Mouse (Mus musculus) urinary bladder, postnatal 25 days (tissue): ENCODE results near the gene Grik1.

Experiments used
- DNase-seq: peaks from one replicate; pipeline ENCODE4 v3.0.0; 2022; ENCODE audit warnings: low spot score

The Grik1 gene

DNA sequence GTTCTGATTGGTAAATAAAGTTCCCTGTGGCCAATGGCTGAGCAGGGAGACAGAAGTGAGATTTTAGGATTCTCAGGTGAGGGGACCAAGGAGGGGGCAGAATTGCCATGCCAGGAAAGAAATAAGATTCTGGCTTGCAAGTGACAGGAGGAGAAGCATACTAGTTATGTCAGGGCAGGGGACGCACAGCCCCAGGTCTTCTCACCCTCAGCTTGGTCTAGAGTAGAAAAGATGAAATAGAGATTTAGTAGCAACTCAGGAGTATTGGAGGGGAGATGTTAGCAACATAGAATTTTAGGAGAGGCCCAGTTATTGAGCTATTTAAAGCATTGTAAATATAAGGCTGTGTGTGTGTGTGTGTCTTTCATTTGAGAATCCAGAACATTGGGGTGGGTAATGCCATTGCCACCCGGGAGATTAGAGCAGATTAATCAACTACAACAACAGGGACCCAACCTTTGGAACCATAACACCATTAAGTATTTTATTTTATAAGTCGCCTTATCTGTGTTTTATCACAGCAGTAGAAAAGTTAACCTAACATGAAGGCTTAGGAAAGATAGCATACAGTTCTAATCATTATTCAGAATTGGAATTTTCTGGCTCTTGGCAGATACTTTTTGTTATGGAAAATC, 436.5 kb downstream of the Grik1 start:
- DNase-seq = no peak

DNA sequence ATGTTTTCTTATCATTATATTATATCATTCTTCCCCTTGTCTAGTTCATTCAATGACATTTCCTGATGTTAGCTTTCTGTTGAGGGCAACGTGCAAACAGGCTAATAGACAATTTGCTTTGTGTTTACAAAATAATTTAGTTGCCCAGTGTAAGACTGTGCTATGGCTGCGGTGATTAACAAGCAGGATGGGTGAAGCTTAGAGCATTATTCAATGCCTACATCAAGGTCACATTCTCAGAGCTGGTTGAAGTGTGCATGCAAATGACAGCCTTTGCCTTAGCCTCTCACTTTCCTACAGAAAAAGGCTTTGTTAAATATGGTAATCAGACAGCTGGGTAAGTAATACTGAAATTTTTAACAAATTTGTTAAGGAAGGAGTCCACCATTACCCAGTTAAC, 438.5 kb downstream of the Grik1 start:
- no peak for DNase-seq

DNA sequence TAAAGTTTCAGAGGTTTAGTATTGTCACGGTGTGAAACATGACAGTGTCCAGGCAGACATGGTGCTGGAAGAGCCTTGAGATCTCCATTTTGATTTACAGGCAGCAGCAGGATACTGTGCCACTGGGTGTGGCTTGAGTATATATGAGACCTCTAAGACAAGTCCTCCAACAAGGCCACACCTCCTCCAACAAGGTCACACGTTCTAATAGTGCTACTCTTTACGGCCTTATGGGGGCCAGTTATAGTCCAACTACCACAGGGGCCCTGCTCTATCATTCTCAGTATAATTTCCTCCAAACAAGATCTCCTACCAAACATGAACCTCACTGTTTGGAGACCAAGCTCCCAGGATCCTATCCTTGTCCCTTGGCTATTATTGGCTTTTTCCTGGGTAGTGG, 441.3 kb downstream of the Grik1 start:
- DNase-seq = no peak
